Mouse (Mus musculus) C2C12 (cell line): Measurements from ENCODE around the gene Prr12. TPM values are rescaled to one million over a fixed set of nuclear protein-coding genes. Genes with fewer than 3 reads are reported as not detected.
A peak's percentile ranks its signal among the peaks of the same experiment; 100 is the strongest.

Experiments
- H3K27me3 ChIP-seq: one replicate; pipeline ENCODE4 v1.6.1; 2011; ENCODE audit not compliant: control insufficient read depth, insufficient read depth, insufficient read length
- H3K36me3 ChIP-seq: one replicate; pipeline ENCODE4 v1.6.1; 2011; ENCODE audit not compliant: control insufficient read depth, insufficient read depth
- H3K4me3 ChIP-seq: one replicate; pipeline ENCODE4 v1.5.1; 2011; ENCODE audit warnings: mild to moderate bottlenecking, control low read depth; ENCODE audit not compliant: poor library complexity, insufficient read depth, severe bottlenecking
- H3K79me2 ChIP-seq: one replicate; pipeline ENCODE4 v1.6.1; 2011; ENCODE audit not compliant: control insufficient read depth, insufficient read depth
- H3K79me3 ChIP-seq: one replicate; pipeline ENCODE4 v1.6.1; 2011; ENCODE audit warnings: low read depth, control low read depth
- H3ac ChIP-seq: one replicate; pipeline ENCODE3; 2011; ENCODE audit warnings: low read depth; ENCODE audit not compliant: control insufficient read depth, insufficient read length
- CEBPB ChIP-seq: IDR thresholded peaks from one replicate; pipeline ENCODE4 v1.6.1; 2011; ENCODE audit warnings: low read depth, mild to moderate bottlenecking, control low read depth, moderate library complexity
- CTCF ChIP-seq: IDR thresholded peaks from one replicate; pipeline ENCODE4 v1.5.1; 2011; ENCODE audit not compliant: control insufficient read depth, insufficient read depth, insufficient read length
- FOSL1 ChIP-seq: IDR thresholded peaks from one replicate; pipeline ENCODE4 v1.8.0; 2011; ENCODE audit warnings: mild to moderate bottlenecking, low read length; ENCODE audit not compliant: poor library complexity, insufficient read depth, severe bottlenecking
- MAX ChIP-seq: IDR thresholded peaks from one replicate; pipeline ENCODE4 v1.6.1; 2011; ENCODE audit warnings: mild to moderate bottlenecking, control low read depth
- MYOD1 ChIP-seq: IDR thresholded peaks from one replicate; pipeline ENCODE4 v1.6.1; 2011; ENCODE audit warnings: low read depth; ENCODE audit not compliant: control insufficient read depth, insufficient read length
- MYOG ChIP-seq: IDR thresholded peaks from one replicate; pipeline ENCODE4 v1.6.1; 2011; ENCODE audit not compliant: control insufficient read depth, insufficient read length; ENCODE audit errors: extremely low read depth
- USF1 ChIP-seq: IDR thresholded peaks from one replicate; pipeline ENCODE4 v1.6.1; 2011; ENCODE audit warnings: low read depth, mild to moderate bottlenecking, control low read depth, moderate library complexity
- polyA plus RNA-seq: library from polyadenylated mRNA; unstranded; fragments of >200 nt; fragmentation: generic; extraction: Trizol; gene quantifications from one replicate; pipeline ENCODE4 v1.2.1, GENCODE M21; 2012; ENCODE audit warnings: missing spikeins

The Prr12 gene
- polyA plus RNA-seq, 1 experiment, result 14.2 TPM

- Histone ChIP-seq H3K36me3 (peaks cover 18% of the 10 kb centered on the region), H3K27me3 (no peaks in the 10 kb centered on the region), H3K4me3 (peak overlapping the region; percentile 60), H3K79me2 (peaks cover 47% of the 10 kb centered on the region), H3K79me3 (peaks cover 18% of the 10 kb centered on the region), H3ac (peak overlapping the region; percentile 92)
- TF ChIP-seq MYOG (no peak), FOSL1 (no peak), MYOD1 (no peak), MAX (no peak), CTCF (no peak)
Measured at GRCm38 (mm10) chr7:45052181-45052861, 360 bp downstream of the Prr12 start.

- TF ChIP-seq MYOD1 (no peak), MYOG (no peak)
- peaks cover 47% of the 10 kb centered on the region for H3K79me2 ChIP-seq
- no peaks in the 10 kb centered on the region for H3K27me3 ChIP-seq
- peaks cover 18% of the 10 kb centered on the region for H3K79me3 ChIP-seq
- peak overlapping the region; percentile 60 for H3K4me3 ChIP-seq
- peaks cover 23% of the 10 kb centered on the region for H3K36me3 ChIP-seq
- peak overlapping the region; percentile 92 for H3ac ChIP-seq
Measured at GRCm38 (mm10) chr7:45051601-45051974, 1.1 kb downstream of the Prr12 start.

- Histone ChIP-seq H3K36me3 (peaks cover 28% of the 10 kb centered on the region), H3K79me3 (peaks cover 21% of the 10 kb centered on the region), H3K27me3 (no peaks in the 10 kb centered on the region), H3ac (peak overlapping the region; percentile 92), H3K4me3 (peak overlapping the region; percentile 60), H3K79me2 (peaks cover 47% of the 10 kb centered on the region)
- TF ChIP-seq CEBPB, result no peak
- TF ChIP-seq CTCF, result no peak
- TF ChIP-seq USF1, result no peak
- TF ChIP-seq MAX, result no peak
- TF ChIP-seq MYOD1, result no peak
- no peak for TF ChIP-seq FOSL1
- TF ChIP-seq MYOG, result no peak
Measured at GRCm38 (mm10) chr7:45050945-45051600, 1.6 kb downstream of the Prr12 start.

GRCm38 (mm10) chr7:45048923-45049657 lies 3.6 kb downstream of the Prr12 start:
- Histone ChIP-seq H3K79me2 (peaks cover 47% of the 10 kb centered on the region), H3K27me3 (no peaks in the 10 kb centered on the region), H3K36me3 (peaks cover 40% of the 10 kb centered on the region), H3K79me3 (peaks cover 21% of the 10 kb centered on the region), H3K4me3 (no peak overlapping the region), H3ac (no peak overlapping the region)
- TF ChIP-seq CTCF, result no peak
- TF ChIP-seq MAX, result no peak
- TF ChIP-seq USF1, result no peak
- TF ChIP-seq MYOG, result no peak
- no peak for TF ChIP-seq MYOD1
- TF ChIP-seq CEBPB, result no peak
- no peak for TF ChIP-seq FOSL1

- H3K4me3 ChIP-seq, result no peak overlapping the region
- no peak for TF ChIP-seq MYOD1
- no peak for TF ChIP-seq CTCF
- no peak for TF ChIP-seq FOSL1
- no peak for TF ChIP-seq USF1
- no peak for TF ChIP-seq MAX
- no peak for TF ChIP-seq CEBPB
Measured at GRCm38 (mm10) chr7:45048001-45048890, 4.4 kb downstream of the Prr12 start.

More at GRCm38 (mm10) chr7:45048001-45048890, 4.4 kb downstream of the Prr12 start:
- H3K79me2 ChIP-seq, result peaks cover 47% of the 10 kb centered on the region
- H3ac ChIP-seq, result no peak overlapping the region
- peaks cover 44% of the 10 kb centered on the region for H3K36me3 ChIP-seq
- peaks cover 21% of the 10 kb centered on the region for H3K79me3 ChIP-seq
- H3K27me3 ChIP-seq, result no peaks in the 10 kb centered on the region
